Mouse (Mus musculus) small intestine, adult 2 months (tissue): ENCODE data around the gene Gzmm. TPM values are rescaled to one million over a fixed set of nuclear protein-coding genes. Genes with fewer than 3 reads are reported as not detected.
A peak's percentile ranks its signal among the peaks of the same experiment; 100 is the strongest.

Experiments
- H3K27ac ChIP-seq: fragments of 200-500 bp; 2 replicates; pipeline ENCODE4 v1.5.1; 2012; ENCODE audit warnings: low read depth, low read length, control low read depth, inconsistent platforms; ENCODE audit not compliant: insufficient read depth
- H3K27me3 ChIP-seq: fragments of 200-500 bp; 2 replicates; pipeline ENCODE4 v1.6.1; 2012; ENCODE audit warnings: mild to moderate bottlenecking, moderate library complexity, low read length, inconsistent platforms; ENCODE audit not compliant: control insufficient read depth, insufficient read depth
- H3K36me3 ChIP-seq: fragments of 200-500 bp; 2 replicates; pipeline ENCODE4 v1.6.1; 2012; ENCODE audit warnings: mild to moderate bottlenecking, low read length, control low read depth, inconsistent platforms; ENCODE audit not compliant: control insufficient read depth, insufficient read depth
- H3K4me1 ChIP-seq: fragments of 200-500 bp; 2 replicates; pipeline ENCODE4 v1.6.1; 2012; ENCODE audit warnings: low read length, inconsistent platforms, mixed read lengths; ENCODE audit not compliant: control insufficient read depth, insufficient read depth, insufficient read length
- H3K4me3 ChIP-seq: fragments of 200-500 bp; 2 replicates; pipeline ENCODE4 v1.5.1; 2012; ENCODE audit warnings: low read depth, mild to moderate bottlenecking, control low read depth, inconsistent platforms, low read length, moderate library complexity
- CTCF ChIP-seq: fragments of 200-500 bp; IDR thresholded peaks from 2 replicates; pipeline ENCODE4 v1.5.1; 2012; ENCODE audit warnings: low read depth, mild to moderate bottlenecking, control low read depth, inconsistent platforms, low read length, moderate library complexity, mixed read lengths; ENCODE audit not compliant: insufficient replicate concordance, insufficient read length; ENCODE audit errors: extremely low read depth
- POLR2A ChIP-seq: fragments of 200-500 bp; IDR thresholded peaks from 2 replicates; pipeline ENCODE4 v1.6.1; 2012; ENCODE audit warnings: low read depth, mild to moderate bottlenecking, control low read depth, inconsistent platforms, low read length, moderate library complexity
- WGBS: fragments of 180-500 bp; shearing (Covaris S2); methylation state at CpG from one replicate; pipeline ENCODE4 v1.1.7; 2018; 5-methylcytosine and 5-hydroxymethylcytosine counted together
- polyA plus RNA-seq: library from polyadenylated mRNA; depleted of rRNA; stranded (reverse); fragments of >200 nt; gene quantifications from 2 replicates; pipeline ENCODE4 v1.2.3, GENCODE M21; 2012

Gzmm gene
- polyA plus RNA-seq, 1 experiment = 0.52 TPM

DNA sequence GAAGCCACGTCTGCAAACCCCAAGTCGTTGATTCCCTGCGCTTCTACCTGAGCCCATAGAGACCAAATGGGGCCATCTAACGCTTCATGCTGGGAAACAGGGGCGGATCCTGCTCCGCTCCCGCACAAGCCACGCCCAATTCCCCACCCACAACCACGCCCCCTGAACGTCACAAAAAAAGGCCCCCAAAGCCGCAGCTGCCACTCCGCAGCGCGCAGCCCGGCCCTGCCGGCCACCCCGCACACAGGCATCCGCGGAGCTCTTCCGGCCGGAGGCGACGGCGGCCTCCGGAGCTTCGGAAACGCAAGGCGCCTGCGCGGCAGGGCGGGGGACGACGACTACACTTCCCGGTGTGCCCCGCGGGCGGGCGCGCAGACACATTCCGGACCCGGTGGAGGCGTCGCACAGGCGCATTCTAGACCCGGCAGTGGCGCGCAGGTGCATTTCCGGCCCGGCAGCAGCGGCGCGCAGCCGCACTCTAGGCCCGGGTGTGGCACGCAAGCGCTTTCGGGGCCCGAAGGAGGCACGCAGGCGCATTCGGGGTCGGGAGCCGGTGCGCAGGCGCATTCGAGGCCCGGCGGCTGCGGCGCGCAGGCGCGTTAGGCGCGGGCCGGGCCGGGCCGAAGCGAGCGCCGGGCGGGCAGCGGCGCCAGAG lies 7.1 kb upstream of the Gzmm start, which contains the start of gene Cdc34:
Cdc34 (plus strand) TSS at position 605 of the 655 bp plus-strand sequence.
- Histone ChIP-seq H3K27ac (peak within 1 kb of the TSS; percentile 71), H3K4me1 (peaks cover 21% of the 10 kb centered on the region), H3K36me3 (peaks cover 16% of the 10 kb centered on the region), H3K27me3 (no peaks in the 10 kb centered on the region), H3K4me3 (peak within 1 kb of the TSS; percentile 99)
- TF ChIP-seq CTCF = 0 out of 2 replicates have a peak, but pooled peaks have one; percentile 8
- TF ChIP-seq POLR2A = peak; percentile 95
- WGBS = under 1% methylated on average over 82 of the region's 84 CpGs

DNA sequence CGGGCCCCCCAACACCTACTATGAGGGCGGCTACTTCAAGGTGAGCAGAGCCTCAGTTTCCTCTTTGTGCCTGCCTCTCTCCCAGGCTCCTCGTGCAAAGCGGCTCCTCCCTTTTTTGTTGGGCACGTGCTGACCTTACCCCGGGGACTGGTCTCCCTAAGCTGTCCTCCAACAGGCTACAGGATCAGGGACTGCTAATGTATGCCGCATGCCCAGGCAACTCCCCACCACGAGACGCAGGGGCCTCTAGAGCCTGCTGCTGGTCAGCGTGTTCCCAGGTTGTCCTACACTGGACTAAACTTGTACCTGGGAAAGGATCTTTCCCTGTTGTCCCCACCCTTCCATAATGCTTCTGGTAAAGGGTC lies 6.3 kb upstream of the Gzmm start:
- WGBS = under 1% methylated on average over 10 of the region's 10 CpGs
- TF ChIP-seq CTCF = no peak
- no peak for TF ChIP-seq POLR2A
- H3K36me3 ChIP-seq = peaks cover 24% of the 10 kb centered on the region
- peak overlapping the region; percentile 99 for H3K4me3 ChIP-seq
- peak overlapping the region; percentile 66 for H3K27ac ChIP-seq
- H3K4me1 ChIP-seq = peaks cover 21% of the 10 kb centered on the region
- H3K27me3 ChIP-seq = no peaks in the 10 kb centered on the region

DNA sequence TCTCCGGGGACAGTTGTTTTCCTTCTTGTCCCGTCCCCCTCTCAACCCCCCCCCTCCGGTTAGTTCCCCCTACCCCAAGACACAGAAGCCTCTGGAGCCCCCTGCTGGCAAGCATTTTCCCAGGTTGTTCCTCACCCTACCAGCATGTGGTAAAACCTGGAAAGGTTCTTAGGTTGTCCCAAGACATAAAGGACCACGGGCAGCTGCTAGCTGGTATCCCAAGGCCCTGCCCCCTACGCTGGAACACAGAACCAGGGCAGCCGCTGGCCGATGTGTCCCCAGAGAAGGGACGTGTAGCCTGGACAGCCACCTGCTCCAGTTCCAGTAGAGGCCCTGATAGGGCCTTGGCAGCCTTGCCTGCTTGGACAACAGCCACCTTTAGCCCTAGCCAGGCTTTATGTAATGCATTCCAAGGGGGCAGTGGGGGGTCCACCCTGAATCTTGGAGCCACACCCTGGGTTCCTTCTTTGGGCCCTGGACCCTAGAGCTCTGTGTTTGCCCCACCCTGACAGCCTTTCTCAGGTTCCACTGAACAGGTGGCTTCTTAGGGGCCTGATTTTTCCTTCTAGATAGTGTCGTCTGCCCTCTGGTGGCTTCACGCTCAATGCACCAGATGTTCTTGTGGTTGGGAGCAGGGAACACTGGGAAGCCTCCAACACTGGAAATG lies 5.8 kb upstream of the Gzmm start:
- TF ChIP-seq CTCF (peak; percentile 49; the same call in 1 of the 2 replicates), POLR2A (no peak)
- Histone ChIP-seq H3K36me3 (peaks cover 29% of the 10 kb centered on the region), H3K4me3 (peak overlapping the region; percentile 99), H3K4me1 (peaks cover 21% of the 10 kb centered on the region), H3K27me3 (no peaks in the 10 kb centered on the region), H3K27ac (peak overlapping the region; percentile 28; the same call in 1 of the 2 replicates)
- WGBS = under 1% methylated on average over 10 of the region's 10 CpGs

DNA sequence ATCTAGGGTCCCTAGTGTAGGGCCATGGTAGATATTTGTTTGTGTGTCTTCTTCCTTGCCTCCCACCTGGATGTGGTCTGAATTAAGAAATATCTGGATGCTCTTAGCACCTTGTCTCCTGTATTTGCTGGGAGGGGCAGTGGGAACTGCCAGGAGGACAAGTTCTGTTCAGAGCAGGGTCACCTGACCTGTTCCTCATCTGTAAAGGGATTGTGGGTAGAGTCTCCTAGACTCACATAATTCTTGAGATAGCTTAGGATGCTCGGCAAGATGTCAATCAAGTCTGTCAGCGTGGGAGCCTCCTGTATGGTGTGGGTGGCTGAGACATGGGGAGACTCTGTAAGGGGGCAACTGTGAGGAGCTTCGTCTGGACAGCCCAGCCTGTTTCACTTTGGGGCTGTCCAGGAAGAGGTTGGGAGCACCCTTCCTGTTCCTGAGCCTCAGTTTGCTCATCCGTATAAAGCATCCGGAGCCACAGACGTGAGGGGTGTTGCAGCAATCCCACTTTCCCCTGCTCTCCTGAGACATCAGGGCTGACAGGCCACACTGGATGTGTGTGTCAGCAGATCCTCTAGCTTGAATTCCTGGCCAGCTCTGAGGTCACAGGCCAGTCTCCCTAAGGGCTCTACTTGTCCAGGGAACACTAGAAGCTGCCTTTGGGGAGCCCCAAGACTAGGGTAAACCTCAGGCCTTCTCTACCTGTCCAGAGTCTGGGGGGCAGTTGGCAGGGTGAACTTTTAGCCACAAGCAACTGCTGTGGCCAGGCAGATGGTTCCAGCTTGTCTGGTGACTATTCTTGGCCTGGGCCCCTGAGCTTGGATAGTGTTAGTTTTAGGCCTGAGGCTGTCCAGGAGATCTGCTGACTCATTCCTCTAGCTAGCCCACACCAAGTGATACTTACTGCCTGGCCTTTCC lies 4.8 kb upstream of the Gzmm start:
- Histone ChIP-seq H3K36me3 (peaks cover 38% of the 10 kb centered on the region), H3K27me3 (no peaks in the 10 kb centered on the region), H3K4me3 (no peak overlapping the region), H3K27ac (no peak overlapping the region), H3K4me1 (peaks cover 21% of the 10 kb centered on the region)
- no peak for TF ChIP-seq POLR2A
- TF ChIP-seq CTCF = no peak
- 62% methylated on average over 6 of the region's 6 CpGs for WGBS

DNA sequence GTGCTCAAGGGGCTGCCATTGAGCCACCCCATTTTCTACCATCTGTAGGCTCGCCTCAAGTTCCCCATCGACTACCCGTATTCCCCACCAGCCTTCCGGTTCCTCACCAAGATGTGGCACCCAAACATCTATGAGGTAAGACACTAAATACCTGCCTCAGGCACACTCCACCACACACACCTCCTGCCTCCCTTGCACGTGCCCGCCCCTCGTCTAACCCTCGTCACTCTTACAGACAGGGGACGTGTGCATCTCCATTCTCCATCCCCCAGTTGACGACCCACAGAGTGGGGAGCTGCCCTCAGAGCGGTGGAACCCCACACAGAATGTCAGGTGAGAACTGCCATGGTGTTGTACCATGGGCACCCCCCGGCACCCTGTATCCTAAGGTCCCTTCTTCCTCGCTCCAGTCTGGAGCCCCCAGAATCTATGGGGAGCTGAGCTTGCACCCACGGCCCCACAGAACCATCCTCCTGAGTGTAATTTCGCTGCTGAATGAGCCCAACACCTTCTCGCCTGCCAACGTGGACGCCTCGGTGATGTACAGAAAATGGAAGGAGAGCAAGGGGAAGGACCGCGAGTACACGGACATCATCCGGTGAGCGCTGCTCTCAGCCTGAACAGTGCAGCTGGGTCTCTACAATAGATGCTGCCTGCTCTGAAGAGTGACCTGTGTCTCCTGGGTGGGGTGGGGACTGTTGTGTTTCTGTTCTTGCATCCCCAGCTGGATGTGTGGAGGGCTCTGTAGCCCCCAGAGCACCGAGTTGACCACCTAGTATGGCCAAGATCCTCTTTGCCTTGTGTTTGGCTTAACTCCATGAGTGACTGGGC lies 3.8 kb upstream of the Gzmm start:
- TF ChIP-seq CTCF (no peak), POLR2A (no peak)
- Histone ChIP-seq H3K27me3 (no peaks in the 10 kb centered on the region), H3K4me3 (no peak overlapping the region), H3K4me1 (peaks cover 21% of the 10 kb centered on the region), H3K36me3 (peaks cover 42% of the 10 kb centered on the region), H3K27ac (no peak overlapping the region)
- WGBS = 93% methylated on average over 25 of the region's 25 CpGs

DNA sequence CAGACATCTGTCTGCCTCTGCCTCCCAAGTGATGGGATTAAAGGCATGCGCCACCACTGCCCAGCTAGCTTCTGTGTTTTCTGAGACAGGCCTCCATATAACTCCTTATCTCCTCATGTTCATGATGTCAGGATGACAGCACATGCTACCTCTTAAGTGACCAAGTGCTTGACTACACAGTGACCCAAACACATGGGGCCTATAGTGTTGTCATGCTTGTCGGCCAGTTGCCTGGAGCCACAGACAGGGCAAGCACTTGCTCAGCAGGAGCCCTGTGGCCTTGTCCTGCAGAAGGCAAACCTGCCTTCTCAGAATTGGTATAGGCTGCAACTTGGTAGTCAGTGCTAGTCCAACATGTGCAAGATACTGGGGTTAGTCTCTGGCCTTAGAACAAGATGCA lies 2.6 kb upstream of the Gzmm start:
- Histone ChIP-seq H3K27ac (no peak overlapping the region), H3K4me3 (no peak overlapping the region), H3K4me1 (peaks cover 12% of the 10 kb centered on the region), H3K27me3 (no peaks in the 10 kb centered on the region), H3K36me3 (peaks cover 42% of the 10 kb centered on the region)
- no peak for TF ChIP-seq POLR2A
- no peak for TF ChIP-seq CTCF
- 91% methylated on average over 2 of the region's 2 CpGs for WGBS
